Mouse (Mus musculus) limb, embryonic 12.5 days (tissue): ENCODE measurements around the gene Tcf3. TPM values are rescaled to one million over a fixed set of nuclear protein-coding genes. Genes with fewer than 3 reads are reported as not detected.

Experiments used
- ATAC-seq: fragments of 200-750 bp; cut with Nextera tagmentation; 2 replicates; pipeline ENCODE4 v1.8.0; 2017; ENCODE audit warnings: low read depth, moderate TSS enrichment; ENCODE audit not compliant: insufficient number of reproducible peaks, insufficient read depth, low FRiP score, low TSS enrichment
- H3K27ac ChIP-seq: fragments of 300-500 bp; sonication (generic); 2 replicates; pipeline ENCODE4 v1.5.1; 2016; ENCODE audit warnings: mild to moderate bottlenecking, moderate library complexity
- H3K27me3 ChIP-seq: fragments of 300-500 bp; sonication (generic); 2 replicates; pipeline ENCODE4 v1.6.1; 2016; ENCODE audit warnings: mild to moderate bottlenecking, moderate library complexity
- H3K36me3 ChIP-seq: fragments of 300-500 bp; sonication (generic); 2 replicates; pipeline ENCODE4 v1.6.1; 2016; ENCODE audit warnings: mild to moderate bottlenecking, moderate library complexity
- H3K4me1 ChIP-seq: fragments of 300-500 bp; sonication (generic); replicated peaks from 2 replicates; pipeline ENCODE4 v1.6.1; 2016
- H3K4me2 ChIP-seq: fragments of 300-500 bp; sonication (generic); 2 replicates; pipeline ENCODE4 v1.6.1; 2016; ENCODE audit warnings: mild to moderate bottlenecking, moderate library complexity
- H3K4me3 ChIP-seq: fragments of 300-500 bp; sonication (generic); replicated peaks from 2 replicates; pipeline ENCODE4 v1.5.1; 2016; ENCODE audit warnings: mild to moderate bottlenecking
- H3K9ac ChIP-seq: fragments of 300-500 bp; sonication (generic); replicated peaks from 2 replicates; pipeline ENCODE4 v1.6.1; 2016; ENCODE audit warnings: mild to moderate bottlenecking, moderate library complexity
- H3K9me3 ChIP-seq: fragments of 300-500 bp; sonication (generic); 2 replicates; pipeline ENCODE4 v1.6.1; 2016; ENCODE audit warnings: mild to moderate bottlenecking, moderate library complexity
- WGBS: fragments of 180-500 bp; shearing (Covaris S2); methylation state at CpG from one replicate; pipeline ENCODE4 v1.1.7; 2016; 5-methylcytosine and 5-hydroxymethylcytosine counted together
- microRNA-seq: library from miRNA; unstranded; fragments of <30 nt; microRNA quantifications from one replicate; pipeline ENCODE4, GENCODE M21; 2017
- polyA plus RNA-seq: library from polyadenylated mRNA; unstranded; fragments of >200 nt; fragmentation: Nextera tagmentation; extraction: Ambion mirVana; gene quantifications from 2 replicates; pipeline ENCODE4 v1.2.1, GENCODE M21; 2016

Gene Tcf3
- polyA plus RNA-seq, 1 experiment from 2014 or later = 247 TPM

DNA sequence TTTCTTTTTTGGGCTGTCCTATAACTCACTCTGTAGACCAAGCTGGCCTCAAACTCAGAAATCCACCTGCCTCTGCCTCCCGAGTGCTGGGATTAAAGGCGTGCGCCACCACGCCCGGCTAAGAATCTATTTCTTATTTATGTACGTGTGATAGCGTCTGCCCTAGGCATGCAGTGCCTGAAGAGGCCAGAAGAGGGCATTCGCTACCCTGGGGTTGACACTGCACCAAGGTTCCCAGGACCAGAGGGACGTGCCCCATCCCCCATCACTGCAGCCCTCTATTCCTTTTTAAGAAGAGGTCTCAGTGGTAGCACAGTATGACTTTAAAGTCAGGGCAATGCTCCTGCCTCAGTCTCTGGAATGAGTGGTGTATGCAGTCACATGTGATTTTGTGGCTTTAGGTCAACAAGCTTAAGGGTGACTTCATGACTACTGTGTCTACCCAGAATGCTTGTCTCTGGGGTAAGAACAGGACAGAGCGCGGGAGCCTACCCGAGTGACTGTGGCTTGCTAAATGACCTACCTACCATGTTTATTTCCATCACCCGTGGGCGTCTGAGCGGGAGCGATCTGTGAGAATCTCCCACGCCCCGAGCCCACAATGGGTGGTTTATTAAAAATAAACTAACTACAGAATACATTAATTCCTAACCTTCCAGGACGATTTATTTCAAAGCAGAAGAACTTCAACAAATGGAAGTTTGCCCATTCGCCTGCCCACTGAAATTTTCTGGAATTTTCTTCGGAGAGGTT, 63.3 kb downstream of the Tcf3 start:
- Histone ChIP-seq H3K27me3 (no peaks in the 10 kb centered on the region; the same call in 1 of the 2 replicates), H3K9me3 (no peaks in the 10 kb centered on the region), H3K4me1 (peaks cover 8% of the 10 kb centered on the region; the same call in 1 of the 2 replicates), H3K36me3 (no peaks in the 10 kb centered on the region), H3K4me2 (no peak overlapping the region), H3K9ac (no peak overlapping the region), H3K4me3 (no peak overlapping the region), H3K27ac (no peak overlapping the region)
- ATAC-seq = no peak
- WGBS = 80% methylated on average over 21 of the region's 21 CpGs

- WGBS = 83% methylated on average over 6 of the region's 6 CpGs
- H3K9ac ChIP-seq = no peak overlapping the region
- H3K4me2 ChIP-seq = no peak overlapping the region
- H3K4me3 ChIP-seq = no peak overlapping the region
- peaks cover 16% of the 10 kb centered on the region for H3K27me3 ChIP-seq
- no peak overlapping the region for H3K27ac ChIP-seq
- ATAC-seq = no peak
- no peaks in the 10 kb centered on the region for H3K36me3 ChIP-seq
- no peaks in the 10 kb centered on the region for H3K9me3 ChIP-seq
- peaks cover 8% of the 10 kb centered on the region; the same call in 1 of the 2 replicates for H3K4me1 ChIP-seq
These were observed 65.1 kb downstream of the Tcf3 start for GRCm38 (mm10) chr10:80368392-80368791.

DNA sequence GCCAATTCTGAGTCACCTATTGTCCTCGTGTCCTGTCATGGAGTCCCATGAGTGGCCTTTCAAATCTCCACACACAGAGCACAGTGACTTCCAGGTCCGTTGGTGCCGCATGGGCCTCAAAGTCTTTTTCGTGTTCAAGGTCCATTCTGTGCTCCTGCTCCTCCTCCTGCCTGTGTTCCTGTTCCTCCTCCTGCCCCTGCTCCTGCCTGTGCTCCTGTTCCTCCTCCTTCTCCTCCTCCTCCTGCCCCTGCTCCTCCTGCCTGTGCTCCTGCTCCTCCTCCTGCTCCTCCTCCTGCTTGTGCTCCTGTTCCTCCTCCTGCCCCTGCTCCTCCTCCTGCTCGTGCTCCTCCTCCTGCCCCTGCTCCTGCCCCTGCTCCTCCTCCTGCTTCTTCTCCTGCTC, 65.5 kb downstream of the Tcf3 start:
- H3K9me3 ChIP-seq = no peaks in the 10 kb centered on the region
- no peak overlapping the region for H3K4me2 ChIP-seq
- peaks cover 18% of the 10 kb centered on the region for H3K27me3 ChIP-seq
- ATAC-seq = no peak
- H3K4me1 ChIP-seq = peaks cover 8% of the 10 kb centered on the region; the same call in 1 of the 2 replicates
- H3K36me3 ChIP-seq = no peaks in the 10 kb centered on the region
- WGBS = 70% methylated on average over 5 of the region's 5 CpGs
- H3K27ac ChIP-seq = no peak overlapping the region
- no peak overlapping the region for H3K9ac ChIP-seq
- H3K4me3 ChIP-seq = no peak overlapping the region

- no peak overlapping the region for H3K4me3 ChIP-seq
- H3K9me3 ChIP-seq = 0 out of 2 replicates have a peak, but pooled peaks cover 6% of the 10 kb centered on the region
- H3K27ac ChIP-seq = no peak overlapping the region
- H3K9ac ChIP-seq = no peak overlapping the region
- peaks cover 30% of the 10 kb centered on the region for H3K27me3 ChIP-seq
- ATAC-seq = no peak
- WGBS = 50% methylated on average over 6 of the region's 6 CpGs
- H3K36me3 ChIP-seq = no peaks in the 10 kb centered on the region
- no peaks in the 10 kb centered on the region for H3K4me1 ChIP-seq
- no peak overlapping the region for H3K4me2 ChIP-seq
These were observed 67.7 kb downstream of the Tcf3 start for GRCm38 (mm10) chr10:80365736-80366135.

- Histone ChIP-seq H3K27ac (no peak overlapping the region), H3K36me3 (no peaks in the 10 kb centered on the region), H3K4me2 (no peak overlapping the region), H3K9ac (no peak overlapping the region), H3K9me3 (0 out of 2 replicates have a peak, but pooled peaks cover 6% of the 10 kb centered on the region), H3K27me3 (peaks cover 50% of the 10 kb centered on the region), H3K4me1 (no peaks in the 10 kb centered on the region), H3K4me3 (no peak overlapping the region)
- ATAC-seq = no peak
- WGBS = 31% methylated on average over 6 of the region's 6 CpGs
These were observed 69.7 kb downstream of the Tcf3 start for GRCm38 (mm10) chr10:80363734-80364133.

Small RNAs within 50 kb of the gene (microRNA-seq; reads per million reads assigned to microRNA genes)
- gene Gm22721 = not detected

Other genes with a start within 250 kb of the Tcf3 start
- gene Mum1, start 207.2 kb downstream of the Tcf3 start, polyA plus RNA-seq = 103 and 112 TPM in 2 replicates
- gene Ndufs7, start 184.5 kb downstream of the Tcf3 start, polyA plus RNA-seq = 258 and 278 TPM in 2 replicates
- gene Gamt, start 172.6 kb downstream of the Tcf3 start, polyA plus RNA-seq = 30.7 and 31.9 TPM in 2 replicates
- gene Dazap1, start 172.2 kb downstream of the Tcf3 start, polyA plus RNA-seq = 69.1 and 71.0 TPM in 2 replicates
- 926 and 930 TPM in 2 replicates for gene Rps15, start 141.2 kb downstream of the Tcf3 start, polyA plus RNA-seq
- gene Apc2, start 137.7 kb downstream of the Tcf3 start, polyA plus RNA-seq = 4.7 and 5.3 TPM in 2 replicates
- 48.1 and 50.5 TPM in 2 replicates for gene 2310011J03Rik, start 113.1 kb downstream of the Tcf3 start, polyA plus RNA-seq
- gene Pcsk4, start 104.1 kb downstream of the Tcf3 start, polyA plus RNA-seq = 6.3 and 6.6 TPM in 2 replicates
- gene Reep6, start 103.7 kb downstream of the Tcf3 start, polyA plus RNA-seq = 4.1 and 4.6 TPM in 2 replicates
- gene Adamtsl5, start 85.2 kb downstream of the Tcf3 start, polyA plus RNA-seq = 0.70 and 0.88 TPM in 2 replicates
- gene Plk5, start 77.2 kb downstream of the Tcf3 start, polyA plus RNA-seq = 1.2 and 1.3 TPM in 2 replicates
- 12.5 and 15.2 TPM in 2 replicates for gene Mex3d, start 46.0 kb downstream of the Tcf3 start, polyA plus RNA-seq
- 361 and 364 TPM in 2 replicates for gene Mbd3, start 34.1 kb downstream of the Tcf3 start, polyA plus RNA-seq
- 416 and 437 TPM in 2 replicates for gene Uqcr11, start 26.8 kb downstream of the Tcf3 start, polyA plus RNA-seq
- gene Onecut3, start 61.2 kb upstream of the Tcf3 start, polyA plus RNA-seq = not detected in 2 replicates
- 0.29 and 0.50 TPM in 2 replicates for gene Atp8b3, start 105.5 kb upstream of the Tcf3 start, polyA plus RNA-seq
- 33.4 and 34.1 TPM in 2 replicates for gene Rexo1, start 127.9 kb upstream of the Tcf3 start, polyA plus RNA-seq
- 12.1 and 12.4 TPM in 2 replicates for gene Klf16, start 143.7 kb upstream of the Tcf3 start, polyA plus RNA-seq
- gene Abhd17a, start 156.7 kb upstream of the Tcf3 start, polyA plus RNA-seq = 108 and 110 TPM in 2 replicates
- gene Scamp4, start 169.2 kb upstream of the Tcf3 start, polyA plus RNA-seq = 62.1 and 66.0 TPM in 2 replicates
- gene Adat3, start 169.2 kb upstream of the Tcf3 start, polyA plus RNA-seq = 6.1 and 9.9 TPM in 2 replicates
- gene Gm49322, start 172.4 kb upstream of the Tcf3 start, polyA plus RNA-seq = 4.9 and 6.1 TPM in 2 replicates
- 239 and 260 TPM in 2 replicates for gene Csnk1g2, start 189.2 kb upstream of the Tcf3 start, polyA plus RNA-seq
- gene Btbd2, start 223.4 kb upstream of the Tcf3 start, polyA plus RNA-seq = 95.8 and 102 TPM in 2 replicates
- gene Mknk2, start 244.5 kb upstream of the Tcf3 start, polyA plus RNA-seq = 122 and 124 TPM in 2 replicates